Mouse (Mus musculus): ENCODE data around the gene Gm43638. TPM values are rescaled to one million over a fixed set of nuclear protein-coding genes. Genes with fewer than 3 reads are reported as not detected.
"Not testable (repeated sequence)": the region's sequence is repeated elsewhere in the genome, so short reads cannot be mapped to it uniquely, and the experiment has no call there.

Gene Gm43638
- not detected in 2 replicates for polyA plus RNA-seq (2011; ENCODE audit: insufficient read length, low read depth, missing spikeins)

DNA sequence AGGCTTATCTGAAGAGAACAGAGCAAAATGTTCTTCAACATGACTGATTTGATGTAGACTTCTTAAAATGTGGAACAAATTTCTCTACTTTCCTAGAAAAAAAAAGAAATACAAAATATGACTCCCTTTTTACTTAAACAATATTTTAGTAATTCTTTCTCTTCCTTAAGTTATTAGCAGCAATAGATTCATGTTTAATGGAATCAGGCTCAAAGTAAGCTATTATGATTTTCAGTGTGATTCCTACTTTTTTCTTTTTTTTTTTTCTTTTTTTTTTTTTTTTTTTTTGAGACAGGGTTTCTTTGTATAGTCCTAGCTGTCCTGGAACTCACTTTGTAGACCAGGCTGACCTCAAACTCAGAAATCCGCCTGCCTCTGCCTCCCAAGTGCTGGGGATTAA, at the start of gene Gm43638:
Gene Gm43638, minus strand, starts transcription at position 101 of the 400 bp plus-strand sequence.
- not testable (repeated sequence) for H3K4me3 ChIP-seq (ENCODE audit: insufficient read depth, low read length); H3K4me1 ChIP-seq (ENCODE audit: control insufficient read depth, insufficient read depth, low read length); H3K27ac ChIP-seq (ENCODE audit: insufficient read depth, low read length)

DNA sequence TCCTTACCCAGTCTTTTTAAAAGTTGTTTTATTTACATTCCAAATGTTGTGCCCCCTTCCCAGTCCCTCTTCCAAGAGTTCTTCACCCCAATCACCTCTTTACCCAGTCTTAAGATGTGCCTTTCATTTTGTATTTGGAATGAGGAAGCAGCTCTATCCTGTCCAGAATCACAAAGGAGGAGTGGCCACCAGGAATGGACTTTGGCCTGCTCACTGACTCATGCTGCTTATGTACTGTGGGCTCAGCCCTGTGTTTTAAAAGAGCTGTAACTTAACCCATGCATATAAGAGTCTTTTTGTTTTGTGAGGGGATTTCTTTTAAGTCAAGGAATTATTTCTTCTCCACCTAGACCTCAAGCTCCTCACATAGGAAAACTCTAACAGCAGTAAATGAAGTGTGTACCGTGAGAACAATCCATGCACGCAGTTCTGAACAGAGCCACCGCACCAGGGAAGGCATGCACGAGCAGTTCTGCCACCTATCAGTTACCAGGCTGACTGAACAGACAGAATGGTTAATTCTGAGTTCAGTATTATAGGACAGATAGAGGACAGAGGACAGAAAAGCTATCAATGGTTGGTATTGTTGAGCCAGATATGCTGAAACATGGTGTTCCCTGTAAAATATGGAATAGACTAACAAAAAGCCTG, 49.5 kb upstream of the Gm43638 start:
- Histone ChIP-seq H3K4me3 (ENCODE audit: insufficient read depth, low read length) (no peak overlapping the region), H3K27ac (ENCODE audit: insufficient read depth, low read length) (no peak overlapping the region), H3K4me1 (ENCODE audit: control insufficient read depth, insufficient read depth, low read length) (no peaks in the 10 kb centered on the region)
- TF ChIP-seq POLR2A (IDR thresholded peaks at IDR 0.05; ENCODE audit: low read depth, low read length) (no peak), CTCF (IDR thresholded peaks at IDR 0.05; ENCODE audit: borderline replicate concordance, insufficient read depth, low read length) (no peak)

DNA sequence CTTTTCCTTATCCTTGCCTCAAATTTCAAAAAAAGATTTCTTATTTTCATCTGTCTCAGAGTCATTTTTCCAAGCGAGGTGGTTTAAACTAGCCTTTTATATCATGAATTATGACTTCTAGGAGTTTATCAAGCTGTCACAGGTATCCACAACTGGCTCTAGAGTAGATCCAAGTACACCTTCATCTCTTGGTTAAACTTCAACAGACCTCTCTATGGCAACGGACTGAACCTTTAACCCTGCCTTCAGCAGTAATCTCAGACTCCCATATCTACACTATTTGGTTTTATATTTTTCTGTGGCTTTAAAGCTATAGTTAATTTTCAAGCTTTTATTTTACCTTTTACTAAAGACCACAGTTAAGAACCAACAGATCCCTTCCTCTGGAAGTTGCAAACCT, 45.7 kb upstream of the Gm43638 start:
- Histone ChIP-seq H3K4me3 (ENCODE audit: insufficient read depth, low read length) (no peak overlapping the region), H3K4me1 (ENCODE audit: control insufficient read depth, insufficient read depth, low read length) (no peaks in the 10 kb centered on the region), H3K27ac (ENCODE audit: insufficient read depth, low read length) (no peak overlapping the region)
- TF ChIP-seq POLR2A (IDR thresholded peaks at IDR 0.05; ENCODE audit: low read depth, low read length), result no peak
- TF ChIP-seq CTCF (IDR thresholded peaks at IDR 0.05; ENCODE audit: borderline replicate concordance, insufficient read depth, low read length), result no peak

DNA sequence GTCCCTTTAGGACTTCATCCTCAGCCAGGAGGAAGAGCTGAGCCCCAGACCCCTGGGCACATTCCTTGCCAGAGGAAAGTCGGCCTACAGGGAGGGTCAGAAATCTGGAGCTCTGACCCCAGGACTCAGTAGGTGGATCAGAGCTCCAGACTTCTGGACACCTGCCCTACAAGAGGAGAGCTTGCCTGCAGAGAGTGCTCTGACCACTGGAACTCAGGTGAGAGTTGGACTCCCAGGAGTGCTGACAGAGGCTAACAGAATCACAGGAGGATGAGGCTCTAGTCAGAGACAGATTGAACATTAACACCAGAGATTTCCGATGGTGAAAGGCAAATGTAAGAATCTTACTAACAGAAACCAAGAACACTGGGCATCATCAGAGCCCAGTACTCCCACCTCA, 37.0 kb upstream of the Gm43638 start:
- H3K27ac ChIP-seq (ENCODE audit: insufficient read depth, low read length); H3K4me1 ChIP-seq (ENCODE audit: control insufficient read depth, insufficient read depth, low read length); H3K4me3 ChIP-seq (ENCODE audit: insufficient read depth, low read length): not testable (repeated sequence)

DNA sequence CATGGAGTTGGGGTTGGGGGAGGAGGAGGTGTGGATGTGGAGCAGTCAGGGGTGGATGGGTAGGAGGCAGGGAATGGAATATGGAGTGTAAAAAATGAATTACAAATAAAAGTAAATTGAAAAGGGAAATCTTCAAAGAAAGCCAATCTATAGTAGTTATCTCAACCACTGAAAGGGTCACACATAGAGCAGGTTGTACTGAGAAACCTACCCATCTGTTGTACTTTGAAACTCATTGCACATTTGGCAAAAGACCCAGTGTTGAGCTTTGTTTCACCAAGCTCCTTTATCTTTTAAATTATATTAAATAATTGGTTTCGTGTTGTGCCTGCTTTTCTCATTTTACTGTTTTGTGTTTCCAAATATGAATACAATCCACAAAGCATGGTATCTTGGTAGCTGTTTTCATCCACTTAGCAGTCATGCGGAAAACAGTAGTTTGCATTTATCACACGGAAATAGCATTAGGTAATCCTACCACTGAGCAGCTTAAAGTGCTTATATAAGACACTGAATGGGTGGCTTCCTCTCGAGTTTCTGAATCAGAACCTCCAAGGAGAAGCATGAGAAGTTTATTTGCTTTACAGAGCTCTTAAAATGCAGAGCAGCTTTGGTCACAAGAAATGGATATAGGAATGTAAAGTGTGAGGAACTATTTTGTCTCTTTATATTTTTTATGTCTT, 19.3 kb upstream of the Gm43638 start:
- no peak overlapping the region for H3K4me3 ChIP-seq (ENCODE audit: insufficient read depth, low read length)
- no peak for TF ChIP-seq POLR2A (IDR thresholded peaks at IDR 0.05; ENCODE audit: low read depth, low read length)
- no peaks in the 10 kb centered on the region for H3K4me1 ChIP-seq (ENCODE audit: control insufficient read depth, insufficient read depth, low read length)
- H3K27ac ChIP-seq (ENCODE audit: insufficient read depth, low read length), result no peak overlapping the region

DNA sequence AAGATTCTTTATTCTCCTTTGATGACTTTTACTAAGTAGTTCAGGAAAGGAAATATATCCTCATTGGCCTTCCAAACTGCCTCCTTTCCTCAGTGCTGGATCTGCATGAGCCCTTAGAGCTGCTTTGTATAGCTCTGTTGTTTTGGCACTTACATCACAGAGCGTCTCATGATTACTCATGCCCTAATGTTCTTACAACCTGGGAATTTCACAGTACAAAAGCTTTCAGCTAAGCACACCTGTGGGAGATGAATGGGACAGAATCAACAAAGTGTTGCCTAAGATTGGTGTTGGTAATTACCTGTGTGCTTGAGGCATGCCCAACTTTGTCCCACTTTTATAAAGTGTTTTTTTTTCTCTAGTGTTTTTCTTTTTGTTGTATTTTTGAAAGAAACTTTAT, 16.1 kb upstream of the Gm43638 start:
- TF ChIP-seq POLR2A (IDR thresholded peaks at IDR 0.05; ENCODE audit: low read depth, low read length) (no peak), CTCF (IDR thresholded peaks at IDR 0.05; ENCODE audit: borderline replicate concordance, insufficient read depth, low read length) (no peak)

DNA sequence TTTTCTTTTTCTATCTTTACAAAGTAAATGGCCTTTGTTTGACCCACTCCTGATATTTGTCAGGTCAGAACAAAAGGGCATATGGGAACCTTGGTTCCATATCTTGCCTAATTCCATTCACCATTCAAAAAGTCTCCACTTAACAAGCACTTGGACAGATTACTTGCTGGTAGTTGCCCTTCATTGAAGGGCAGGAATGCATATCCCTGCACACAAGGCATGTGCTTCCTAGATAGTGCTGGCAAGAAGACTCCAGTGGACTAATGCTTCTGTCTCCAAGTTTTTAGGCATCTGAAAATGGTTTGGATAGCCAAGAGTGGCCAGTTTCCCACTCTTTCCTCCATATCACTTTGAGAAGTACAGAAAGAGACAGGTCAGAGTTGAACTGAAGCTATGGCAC, 12.7 kb upstream of the Gm43638 start:
- no peaks in the 10 kb centered on the region for H3K4me1 ChIP-seq (ENCODE audit: control insufficient read depth, insufficient read depth, low read length)
- no peak overlapping the region for H3K4me3 ChIP-seq (ENCODE audit: insufficient read depth, low read length)
- H3K27ac ChIP-seq (ENCODE audit: insufficient read depth, low read length), result no peak overlapping the region
- TF ChIP-seq CTCF (IDR thresholded peaks at IDR 0.05; ENCODE audit: borderline replicate concordance, insufficient read depth, low read length) (no peak), POLR2A (IDR thresholded peaks at IDR 0.05; ENCODE audit: low read depth, low read length) (no peak)

More for the DNA sequence above, 16.1 kb upstream of the Gm43638 start:
- Histone ChIP-seq H3K4me1 (ENCODE audit: control insufficient read depth, insufficient read depth, low read length) (no peaks in the 10 kb centered on the region), H3K27ac (ENCODE audit: insufficient read depth, low read length) (no peak overlapping the region), H3K4me3 (ENCODE audit: insufficient read depth, low read length) (no peak overlapping the region)

DNA sequence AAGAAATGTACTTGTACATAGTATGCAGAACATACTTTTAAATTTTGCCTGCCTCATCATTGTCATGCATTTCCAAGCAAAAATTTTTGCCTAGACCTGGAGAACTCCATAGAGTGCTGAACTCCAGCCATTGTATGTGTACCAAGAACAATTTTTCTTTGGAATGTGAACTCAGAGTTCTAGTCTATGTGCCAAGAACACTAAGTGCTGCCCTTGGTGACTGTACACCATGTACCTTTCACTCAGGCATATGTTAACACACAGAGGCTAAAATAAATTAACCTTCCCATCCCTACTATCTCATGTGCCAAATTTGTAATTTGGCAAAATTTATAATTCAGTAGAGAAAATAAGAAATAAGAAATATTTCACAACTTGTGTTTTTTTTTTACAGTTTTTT, 12.3 kb upstream of the Gm43638 start:
- Histone ChIP-seq H3K27ac (ENCODE audit: insufficient read depth, low read length) (no peak overlapping the region), H3K4me1 (ENCODE audit: control insufficient read depth, insufficient read depth, low read length) (no peaks in the 10 kb centered on the region), H3K4me3 (ENCODE audit: insufficient read depth, low read length) (no peak overlapping the region)
- TF ChIP-seq CTCF (IDR thresholded peaks at IDR 0.05; ENCODE audit: borderline replicate concordance, insufficient read depth, low read length), result no peak
- no peak for TF ChIP-seq POLR2A (IDR thresholded peaks at IDR 0.05; ENCODE audit: low read depth, low read length)

DNA sequence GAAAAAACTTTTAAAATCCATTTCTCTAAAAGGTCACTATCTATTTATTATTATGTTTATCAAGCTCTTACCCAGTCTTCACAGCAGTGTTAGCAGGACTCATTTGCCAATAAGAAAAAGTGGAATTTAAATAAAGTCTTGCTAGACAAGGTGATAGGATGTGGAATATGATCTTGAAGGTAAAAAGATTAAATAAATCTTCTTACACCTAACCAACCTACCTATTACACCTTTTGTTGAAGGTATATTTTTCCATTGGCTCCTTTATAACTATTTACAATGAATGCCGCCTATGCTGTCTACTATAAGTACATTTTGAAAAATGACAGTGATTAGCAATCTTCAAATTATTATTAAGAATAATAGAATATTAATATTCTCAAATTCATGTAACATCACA, 4.2 kb upstream of the Gm43638 start, which contains the start of gene Ugt2a1:
Gene Ugt2a1, minus strand, starts transcription at position 101 of the 400 bp plus-strand sequence.
- TF ChIP-seq CTCF (IDR thresholded peaks at IDR 0.05; ENCODE audit: borderline replicate concordance, insufficient read depth, low read length), result no peak
- TF ChIP-seq POLR2A (IDR thresholded peaks at IDR 0.05; ENCODE audit: low read depth, low read length), result no peak
- Histone ChIP-seq H3K4me3 (ENCODE audit: insufficient read depth, low read length) (no peak within 1 kb of the TSS), H3K27ac (ENCODE audit: insufficient read depth, low read length) (no peak within 1 kb of the TSS), H3K4me1 (ENCODE audit: control insufficient read depth, insufficient read depth, low read length) (no peaks in the 10 kb centered on the region)

DNA sequence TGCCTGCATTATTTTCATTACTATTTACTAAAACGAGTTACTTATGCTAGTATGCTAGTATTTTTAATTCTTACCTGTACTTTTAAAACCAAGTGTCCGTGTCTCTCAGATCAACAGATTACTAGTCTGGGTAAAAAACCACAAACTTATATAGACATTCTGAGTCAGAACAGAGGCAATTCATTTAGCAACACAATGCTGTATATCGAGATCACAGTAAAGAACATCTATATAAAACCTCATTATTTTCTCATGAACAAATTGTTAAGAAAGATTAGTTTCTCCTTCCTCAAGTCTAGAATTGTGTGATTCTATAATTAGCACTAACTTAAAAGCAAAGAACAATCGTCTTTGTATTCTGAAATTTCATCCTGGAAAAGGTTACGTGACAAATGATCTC, 4.4 kb downstream of the Gm43638 start, which contains the start of gene Ugt2a2:
Gene Ugt2a2, minus strand, starts transcription at position 101 of the 400 bp plus-strand sequence.
- TF ChIP-seq POLR2A (IDR thresholded peaks at IDR 0.05; ENCODE audit: low read depth, low read length), result no peak
- TF ChIP-seq CTCF (IDR thresholded peaks at IDR 0.05; ENCODE audit: borderline replicate concordance, insufficient read depth, low read length), result no peak
- Histone ChIP-seq H3K27ac (ENCODE audit: insufficient read depth, low read length) (no peak within 1 kb of the TSS), H3K4me3 (ENCODE audit: insufficient read depth, low read length) (no peak within 1 kb of the TSS), H3K4me1 (ENCODE audit: control insufficient read depth, insufficient read depth, low read length) (no peaks in the 10 kb centered on the region)

Data from embryonic fibroblast, embryonic 13.5 days (primary cell).